Mouse (Mus musculus) embryo, embryonic 11.5 days (tissue): ENCODE measurements around the gene Vrk1.

Source experiments
- DNase-seq: peaks from one replicate; pipeline ENCODE4 v3.0.0-alpha.2; 2012; ENCODE audit warnings: low read depth, low spot score

Vrk1 gene

DNA sequence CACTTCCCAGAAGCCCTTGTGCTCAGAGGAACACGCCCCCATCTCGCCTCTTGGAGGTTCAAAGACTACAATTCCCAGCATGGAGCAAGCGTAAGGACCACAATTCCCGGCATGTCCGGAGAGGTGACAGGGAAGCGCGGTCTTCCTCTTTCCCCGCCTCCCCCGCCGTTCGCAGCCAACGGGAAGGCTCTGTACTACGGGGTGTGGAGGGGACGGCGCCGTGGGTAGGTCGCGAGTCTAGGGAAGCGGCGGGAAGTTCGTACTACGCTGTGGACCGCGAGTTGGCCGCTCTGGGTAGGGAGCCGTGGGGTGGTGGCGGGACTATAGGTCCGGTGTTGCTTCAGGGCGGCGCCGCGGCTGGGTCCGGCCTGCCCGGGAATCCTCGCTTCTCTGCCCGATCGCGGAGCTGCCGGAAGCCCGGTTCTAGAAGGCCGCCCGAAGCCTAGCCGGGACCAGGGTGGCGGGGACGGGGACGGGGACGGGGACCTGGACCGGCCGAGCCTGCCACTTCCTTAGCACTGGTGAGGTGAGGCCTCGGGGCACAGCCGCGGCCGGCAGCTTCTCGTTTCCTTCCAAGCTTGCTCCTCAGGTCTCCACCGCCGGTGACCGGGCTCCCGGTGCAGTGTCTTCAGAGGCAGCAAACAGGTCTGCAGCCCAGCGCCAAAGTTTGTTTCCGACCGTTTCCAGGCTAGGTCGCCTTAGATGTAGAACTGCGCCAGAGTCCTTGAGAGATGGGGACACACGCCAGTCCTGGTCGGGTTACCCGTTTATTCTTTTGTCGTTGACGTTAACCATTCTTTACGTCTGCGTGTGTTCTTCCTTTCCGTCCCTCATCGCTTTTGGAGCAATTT lies at the start of gene Vrk1:
Vrk1 (plus strand) TSS at position 164 of the 851 bp plus-strand sequence.
- DNase-seq: peak; percentile 95

- DNase-seq: no peak
These were observed 49.3 kb upstream of the Vrk1 start for GRCm38 (mm10) chr12:105960592-105961330.

DNA sequence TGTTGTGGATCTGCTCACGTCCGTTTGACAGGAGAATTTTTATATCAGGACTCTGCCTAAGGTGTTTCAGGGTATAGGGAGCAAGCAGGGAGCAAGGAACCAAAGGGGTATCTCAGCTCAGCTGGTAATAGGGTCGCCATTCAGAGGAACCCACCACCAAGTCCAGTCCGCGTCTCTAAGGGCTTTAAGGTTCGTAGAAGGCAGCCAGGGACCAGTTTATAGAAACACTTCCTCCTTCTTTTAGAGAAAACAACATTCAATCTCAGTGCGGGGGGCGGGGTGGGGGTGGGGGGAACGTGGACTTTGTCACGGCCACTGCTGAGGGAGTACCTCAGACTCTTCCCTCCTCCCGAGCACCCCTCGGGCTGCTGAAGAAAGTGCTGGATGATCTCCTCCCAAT lies 48.4 kb upstream of the Vrk1 start:
- DNase-seq: no peak

GRCm38 (mm10) chr12:105962103-105963011 lies 47.7 kb upstream of the Vrk1 start:
- DNase-seq: peak; percentile 87

DNA sequence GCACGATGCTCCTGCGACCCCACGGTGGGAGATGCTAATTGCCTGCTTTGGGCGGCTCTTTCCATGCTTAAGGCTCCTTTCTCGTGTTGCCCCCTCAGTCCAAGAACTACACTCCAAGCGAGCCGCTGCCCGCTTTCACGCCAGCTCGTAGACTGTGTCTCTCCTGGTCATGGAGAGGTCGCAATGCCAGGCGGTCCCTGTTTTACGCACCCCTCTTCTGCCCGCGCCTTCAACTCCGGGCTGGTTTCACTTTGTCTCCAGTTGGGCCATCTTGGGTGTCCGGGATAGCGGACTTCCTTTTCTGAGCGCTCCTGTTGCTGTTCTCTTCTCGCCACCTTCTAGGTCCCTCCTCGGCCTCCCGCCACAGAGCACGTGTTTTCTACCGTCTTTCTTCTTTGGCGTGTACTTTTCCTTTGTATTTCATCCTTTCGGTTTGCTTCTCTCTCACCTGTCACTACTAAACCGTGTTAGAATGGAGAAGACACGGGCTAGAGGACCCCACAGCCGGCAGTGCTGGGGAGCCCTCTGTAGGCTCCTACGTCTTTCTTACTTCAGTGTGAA lies 46.9 kb upstream of the Vrk1 start:
- DNase-seq: no peak

DNA sequence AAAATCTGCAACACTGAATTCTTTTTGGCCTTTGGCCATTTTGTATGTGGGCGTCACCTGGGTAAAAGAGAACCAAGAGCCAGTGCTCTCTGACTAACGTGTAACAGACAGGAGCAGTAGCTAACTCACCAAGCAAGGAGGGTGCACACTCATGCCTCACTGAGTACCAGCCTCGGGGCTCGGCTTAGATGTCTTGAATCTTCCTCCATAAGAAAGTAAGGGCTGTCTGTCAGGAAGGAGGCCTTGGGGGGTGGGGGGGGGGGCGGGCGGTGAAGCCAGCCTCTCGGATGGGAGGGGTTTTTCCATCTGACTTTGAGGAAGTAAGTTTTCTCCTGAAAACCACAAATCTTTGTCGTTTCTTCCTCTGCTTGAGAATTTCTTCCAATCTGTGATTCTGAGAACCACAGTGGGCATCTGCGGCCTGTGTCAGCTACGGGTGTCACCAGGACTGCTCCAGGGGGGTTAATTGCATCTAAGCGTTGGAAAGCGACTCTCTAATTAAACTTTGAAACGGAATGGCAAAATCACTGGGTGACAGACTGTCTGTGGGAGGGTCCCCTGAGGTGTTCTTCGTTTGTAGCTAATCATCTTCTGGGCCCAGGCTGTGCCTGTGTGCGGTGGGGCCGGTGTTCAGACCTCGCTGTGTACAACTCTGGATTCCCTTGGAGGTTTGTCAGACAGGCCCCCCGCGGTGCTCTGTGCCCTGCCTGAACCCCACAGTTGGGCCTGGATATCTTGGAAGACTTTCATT lies 43.0 kb upstream of the Vrk1 start:
- no peak for DNase-seq

- DNase-seq: no peak
These were observed 42.2 kb upstream of the Vrk1 start for GRCm38 (mm10) chr12:105967806-105968205.

- no peak for DNase-seq
These were observed 38.8 kb upstream of the Vrk1 start for GRCm38 (mm10) chr12:105971182-105971581.

- DNase-seq: no peak
These were observed 37.4 kb upstream of the Vrk1 start for GRCm38 (mm10) chr12:105972673-105973072.

GRCm38 (mm10) chr12:105973691-105974090 lies 36.3 kb upstream of the Vrk1 start:
- DNase-seq: no peak

GRCm38 (mm10) chr12:105974107-105974506 lies 35.9 kb upstream of the Vrk1 start:
- no peak for DNase-seq

DNA sequence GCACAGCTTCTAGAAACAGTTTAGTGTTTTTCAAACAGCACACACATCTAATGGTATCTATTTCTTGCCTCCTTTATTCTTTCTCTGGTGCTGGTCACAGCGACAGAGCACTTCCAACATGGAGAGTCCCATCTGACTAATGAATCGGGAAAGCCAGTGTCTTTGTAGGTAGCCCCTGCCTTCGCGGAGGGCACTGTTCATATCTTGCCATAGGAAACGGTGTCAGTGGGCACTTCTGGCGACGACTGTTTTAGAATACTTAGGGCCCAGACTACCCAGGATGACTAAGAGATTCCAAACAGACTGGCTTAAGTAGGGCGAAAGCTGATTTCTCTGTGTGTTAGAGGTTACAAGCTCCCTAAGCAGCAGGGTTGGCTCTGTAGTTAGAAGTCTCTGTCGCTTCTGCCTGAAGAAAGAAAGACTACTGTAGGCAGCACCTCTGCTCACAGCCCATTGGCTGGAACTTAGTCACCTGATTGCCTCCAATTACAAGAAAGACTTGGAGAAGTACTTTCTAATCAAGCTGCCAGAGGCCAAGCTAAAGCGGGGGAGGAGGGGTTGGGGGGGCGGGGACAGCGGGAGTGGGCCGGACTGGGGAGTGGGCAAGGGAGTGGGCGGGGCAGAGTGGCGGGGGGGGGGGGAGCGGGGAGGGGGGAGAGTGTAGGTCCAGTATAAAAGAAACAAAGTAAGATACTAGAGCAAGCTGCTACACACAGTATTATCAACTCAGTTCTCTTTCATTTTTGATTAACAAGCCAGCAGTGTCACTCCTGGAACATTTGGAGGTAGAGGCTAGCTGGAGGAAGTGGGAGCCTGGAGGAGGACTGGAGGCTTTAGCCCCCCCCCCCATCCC lies 28.7 kb upstream of the Vrk1 start:
- no peak for DNase-seq

- no peak for DNase-seq
These were observed 28.1 kb upstream of the Vrk1 start for GRCm38 (mm10) chr12:105981974-105982305.

- DNase-seq: no peak
These were observed 27.4 kb upstream of the Vrk1 start for GRCm38 (mm10) chr12:105982598-105982997.

DNA sequence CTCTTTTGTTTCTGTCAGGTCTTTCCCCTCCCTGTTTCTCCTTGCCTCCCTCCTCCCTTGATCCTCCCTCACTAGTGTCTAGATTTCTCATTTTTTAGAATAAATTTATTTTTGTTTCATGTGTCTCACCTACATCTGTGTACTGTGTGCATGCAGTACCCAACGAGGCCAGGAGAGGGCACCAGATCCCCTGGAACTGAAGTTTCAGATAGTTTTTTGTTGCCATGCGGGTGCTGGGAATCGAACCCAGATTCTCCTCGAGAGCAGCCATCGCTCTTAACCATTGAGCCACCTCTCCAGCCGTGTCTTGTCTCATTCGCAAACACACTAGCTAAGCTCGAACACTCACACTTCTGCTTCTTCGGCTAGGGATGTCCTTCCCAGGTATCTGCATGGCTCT lies 26.5 kb upstream of the Vrk1 start:
- DNase-seq: no peak

GRCm38 (mm10) chr12:105988434-105988833 lies 21.6 kb upstream of the Vrk1 start:
- no peak for DNase-seq

GRCm38 (mm10) chr12:105992756-105993155 lies 17.3 kb upstream of the Vrk1 start:
- DNase-seq: no peak

- no peak for DNase-seq
These were observed 16.7 kb upstream of the Vrk1 start for GRCm38 (mm10) chr12:105993356-105993755.

GRCm38 (mm10) chr12:105995940-105996339 lies 14.1 kb upstream of the Vrk1 start:
- DNase-seq: no peak
